Mouse (Mus musculus): Measurements from ENCODE around the gene Arhgef10l. TPM values are rescaled to one million over a fixed set of nuclear protein-coding genes. Genes with fewer than 3 reads are reported as not detected.

Gene Arhgef10l
- polyA plus RNA-seq, 1 experiment from 2014 or later = 13.8 TPM

DNA sequence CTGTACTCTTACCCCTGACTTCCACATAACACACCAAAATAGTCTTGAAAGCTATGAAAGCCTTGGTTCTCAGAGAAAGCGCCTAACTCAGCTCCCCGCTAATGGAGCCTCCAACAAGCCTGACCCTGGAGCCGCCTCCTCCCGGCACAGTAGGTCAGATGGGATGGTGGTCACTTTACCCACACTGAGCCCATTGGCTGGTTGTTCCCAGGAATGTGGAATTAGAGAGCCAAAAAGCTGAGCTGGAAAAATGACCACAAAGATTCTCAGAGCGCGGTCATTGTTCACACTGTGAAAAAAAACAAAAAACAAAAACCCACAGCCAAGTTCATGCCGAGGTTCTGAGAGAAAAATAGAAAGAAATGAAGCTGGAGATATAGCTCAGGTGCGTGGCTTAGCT, 9.3 kb downstream of the Arhgef10l start:
- H3K27ac ChIP-seq (ENCODE audit: low read depth, low read length) = no peak overlapping the region
- 69% methylated on average over 8 of the region's 8 CpGs for WGBS
- DNase-seq (ENCODE audit: low spot score) = no peak
- H3K27me3 ChIP-seq (ENCODE audit: control insufficient read depth, insufficient read depth, low read length) = no peaks in the 10 kb centered on the region
- H3K9ac ChIP-seq (ENCODE audit: low read depth, low read length) = no peak overlapping the region; the same call in 1 of the 2 replicates
- no peak for ATAC-seq (ENCODE audit: low FRiP score)
- H3K4me2 ChIP-seq (replicated peaks; ENCODE audit: low read depth, low read length) = no peak overlapping the region
- no peak overlapping the region for H3K4me3 ChIP-seq (ENCODE audit: low read depth, low read length)
- no peaks in the 10 kb centered on the region for H3K9me3 ChIP-seq (ENCODE audit: control insufficient read depth, low read length)
- H3K4me1 ChIP-seq (replicated peaks; ENCODE audit: control insufficient read depth, insufficient read depth, low read length) = peaks cover 15% of the 10 kb centered on the region
- no peaks in the 10 kb centered on the region for H3K36me3 ChIP-seq (ENCODE audit: control insufficient read depth, insufficient read depth, low read length)

DNA sequence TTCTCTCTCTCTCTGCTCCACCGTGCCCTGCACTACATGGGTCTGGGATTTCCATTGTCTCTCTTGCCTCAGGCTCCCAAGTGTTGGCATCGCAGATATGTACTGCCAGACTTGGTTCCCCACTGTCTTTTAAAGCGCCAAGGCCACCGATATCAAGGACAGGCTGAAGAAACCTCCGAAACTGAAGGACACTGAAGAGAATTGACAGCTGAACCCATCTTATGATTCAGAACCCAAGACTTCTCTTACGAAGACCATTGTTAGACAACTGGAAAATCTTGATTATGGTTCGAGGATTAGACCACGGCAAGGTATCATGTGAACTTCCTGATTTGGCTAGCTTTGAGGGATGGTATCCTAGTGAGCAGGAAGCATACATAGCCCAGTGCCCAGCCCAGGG, 11.0 kb downstream of the Arhgef10l start:
- Histone ChIP-seq H3K4me2 (replicated peaks; ENCODE audit: low read depth, low read length) (no peak overlapping the region), H3K4me3 (ENCODE audit: low read depth, low read length) (no peak overlapping the region), H3K27ac (ENCODE audit: low read depth, low read length) (no peak overlapping the region), H3K9ac (ENCODE audit: low read depth, low read length) (no peak overlapping the region), H3K36me3 (ENCODE audit: control insufficient read depth, insufficient read depth, low read length) (no peaks in the 10 kb centered on the region), H3K9me3 (ENCODE audit: control insufficient read depth, low read length) (no peaks in the 10 kb centered on the region), H3K27me3 (ENCODE audit: control insufficient read depth, insufficient read depth, low read length) (no peaks in the 10 kb centered on the region), H3K4me1 (replicated peaks; ENCODE audit: control insufficient read depth, insufficient read depth, low read length) (peaks cover 15% of the 10 kb centered on the region)
- 84% methylated on average over 8 of the region's 8 CpGs for WGBS
- DNase-seq (ENCODE audit: low spot score) (no peak), ATAC-seq (ENCODE audit: low FRiP score) (no peak)

DNA sequence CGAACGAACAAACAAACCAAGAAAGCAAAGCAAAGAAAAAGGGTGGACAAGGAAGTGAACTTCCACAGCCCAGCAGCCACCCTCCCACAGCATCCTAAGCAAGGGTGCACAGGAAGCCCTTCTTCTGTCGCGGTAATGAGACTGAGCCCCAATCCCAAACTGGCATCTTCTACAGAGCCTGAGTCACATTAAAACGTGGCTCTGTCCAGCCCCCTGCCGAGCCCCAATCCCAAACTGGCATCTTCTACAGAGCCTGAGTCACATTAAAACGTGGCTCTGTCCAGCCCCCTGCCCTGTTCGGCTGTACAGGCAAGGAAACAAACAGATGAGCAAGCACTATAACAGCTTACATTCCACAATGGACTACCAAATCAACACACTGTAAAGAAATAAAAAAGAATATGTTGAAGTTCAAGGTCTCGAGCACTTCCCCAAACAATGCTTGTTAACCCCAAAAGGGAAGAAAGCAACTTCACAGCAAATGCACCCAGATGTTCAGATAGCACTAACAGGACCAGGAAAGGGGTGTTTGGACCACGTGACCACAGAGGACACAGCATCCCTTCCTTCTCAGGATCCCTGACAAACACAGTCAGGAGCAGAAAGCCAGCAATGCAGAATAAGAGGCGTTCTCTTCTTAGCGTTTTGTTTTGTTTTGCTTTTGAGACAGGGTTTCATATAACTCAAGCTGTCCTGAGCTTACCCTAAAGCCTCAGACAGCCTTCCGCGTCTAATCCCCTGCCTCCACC, 11.8 kb downstream of the Arhgef10l start:
- Histone ChIP-seq H3K4me3 (ENCODE audit: low read depth, low read length) (no peak overlapping the region), H3K4me2 (replicated peaks; ENCODE audit: low read depth, low read length) (no peak overlapping the region), H3K36me3 (ENCODE audit: control insufficient read depth, insufficient read depth, low read length) (no peaks in the 10 kb centered on the region), H3K4me1 (replicated peaks; ENCODE audit: control insufficient read depth, insufficient read depth, low read length) (peaks cover 16% of the 10 kb centered on the region), H3K27ac (ENCODE audit: low read depth, low read length) (no peak overlapping the region), H3K9me3 (ENCODE audit: control insufficient read depth, low read length) (no peaks in the 10 kb centered on the region), H3K27me3 (ENCODE audit: control insufficient read depth, insufficient read depth, low read length) (no peaks in the 10 kb centered on the region), H3K9ac (ENCODE audit: low read depth, low read length) (no peak overlapping the region)
- no peak for DNase-seq (ENCODE audit: low spot score)
- no peak for ATAC-seq (ENCODE audit: low FRiP score)
- WGBS = 57% methylated on average over 14 of the region's 14 CpGs

DNA sequence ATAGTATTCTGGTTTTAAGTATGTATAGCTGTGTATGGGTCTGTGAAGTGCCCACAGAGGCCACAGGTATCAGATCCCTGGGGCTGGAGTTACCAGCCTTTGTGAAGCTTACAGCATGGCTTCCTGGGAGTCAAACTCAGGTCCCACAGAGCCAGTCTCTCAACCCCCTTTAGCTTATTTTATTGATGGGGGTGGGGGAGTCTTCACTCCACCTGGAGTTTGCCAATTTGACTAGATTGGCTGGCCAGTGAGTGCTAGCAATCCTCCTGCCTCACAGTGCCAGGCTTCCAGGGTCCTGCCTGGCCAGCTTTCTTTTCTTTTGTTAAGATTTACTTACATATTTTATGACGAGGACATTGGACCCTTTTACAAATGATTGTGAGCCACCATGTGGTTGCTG, 16.1 kb downstream of the Arhgef10l start:
- Histone ChIP-seq H3K4me3 (ENCODE audit: low read depth, low read length) (no peak overlapping the region), H3K27me3 (ENCODE audit: control insufficient read depth, insufficient read depth, low read length) (no peaks in the 10 kb centered on the region), H3K9me3 (ENCODE audit: control insufficient read depth, low read length) (no peaks in the 10 kb centered on the region), H3K4me2 (replicated peaks; ENCODE audit: low read depth, low read length) (no peak overlapping the region), H3K4me1 (replicated peaks; ENCODE audit: control insufficient read depth, insufficient read depth, low read length) (peaks cover 10% of the 10 kb centered on the region), H3K27ac (ENCODE audit: low read depth, low read length) (no peak overlapping the region), H3K36me3 (ENCODE audit: control insufficient read depth, insufficient read depth, low read length) (no peaks in the 10 kb centered on the region), H3K9ac (ENCODE audit: low read depth, low read length) (0 out of 2 replicates have a peak overlapping the region, but pooled peaks have one; percentile 98)
- DNase-seq (ENCODE audit: low spot score) (no peak), ATAC-seq (ENCODE audit: low FRiP score) (no peak)
- WGBS = 65% methylated on average over 1 of the region's 1 CpGs

DNA sequence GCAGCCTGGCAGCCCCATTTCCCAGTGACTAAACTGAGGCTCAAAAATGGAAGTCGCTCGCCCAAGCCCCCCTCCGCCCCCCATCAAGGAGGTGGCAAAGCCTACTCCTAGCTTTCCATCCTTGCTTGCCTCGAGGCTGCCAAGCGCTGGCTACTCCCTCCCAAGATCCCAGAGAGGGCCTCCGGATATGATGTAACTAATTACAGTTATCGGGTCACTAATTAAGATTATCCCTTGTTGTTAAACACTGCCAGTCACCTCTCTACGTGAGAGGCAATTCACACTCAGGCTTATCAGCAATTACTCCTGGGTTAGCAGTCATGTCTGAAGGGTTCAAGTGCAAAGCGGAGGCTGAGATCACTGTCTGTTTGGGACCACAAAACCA, 16.6 kb downstream of the Arhgef10l start:
- Histone ChIP-seq H3K4me1 (replicated peaks; ENCODE audit: control insufficient read depth, insufficient read depth, low read length) (peaks cover 10% of the 10 kb centered on the region), H3K9ac (ENCODE audit: low read depth, low read length) (peak overlapping the region; percentile 98), H3K4me2 (replicated peaks; ENCODE audit: low read depth, low read length) (peak overlapping the region; percentile 56), H3K9me3 (ENCODE audit: control insufficient read depth, low read length) (no peaks in the 10 kb centered on the region), H3K27ac (ENCODE audit: low read depth, low read length) (peak overlapping the region; percentile 93), H3K36me3 (ENCODE audit: control insufficient read depth, insufficient read depth, low read length) (no peaks in the 10 kb centered on the region), H3K4me3 (ENCODE audit: low read depth, low read length) (peak overlapping the region; percentile 70), H3K27me3 (ENCODE audit: control insufficient read depth, insufficient read depth, low read length) (no peaks in the 10 kb centered on the region)
- WGBS = 30% methylated on average over 9 of the region's 9 CpGs
- ATAC-seq (ENCODE audit: low FRiP score) (peak; percentile 3; the same call in 1 of the 2 replicates), DNase-seq (ENCODE audit: low spot score) (no peak)

DNA sequence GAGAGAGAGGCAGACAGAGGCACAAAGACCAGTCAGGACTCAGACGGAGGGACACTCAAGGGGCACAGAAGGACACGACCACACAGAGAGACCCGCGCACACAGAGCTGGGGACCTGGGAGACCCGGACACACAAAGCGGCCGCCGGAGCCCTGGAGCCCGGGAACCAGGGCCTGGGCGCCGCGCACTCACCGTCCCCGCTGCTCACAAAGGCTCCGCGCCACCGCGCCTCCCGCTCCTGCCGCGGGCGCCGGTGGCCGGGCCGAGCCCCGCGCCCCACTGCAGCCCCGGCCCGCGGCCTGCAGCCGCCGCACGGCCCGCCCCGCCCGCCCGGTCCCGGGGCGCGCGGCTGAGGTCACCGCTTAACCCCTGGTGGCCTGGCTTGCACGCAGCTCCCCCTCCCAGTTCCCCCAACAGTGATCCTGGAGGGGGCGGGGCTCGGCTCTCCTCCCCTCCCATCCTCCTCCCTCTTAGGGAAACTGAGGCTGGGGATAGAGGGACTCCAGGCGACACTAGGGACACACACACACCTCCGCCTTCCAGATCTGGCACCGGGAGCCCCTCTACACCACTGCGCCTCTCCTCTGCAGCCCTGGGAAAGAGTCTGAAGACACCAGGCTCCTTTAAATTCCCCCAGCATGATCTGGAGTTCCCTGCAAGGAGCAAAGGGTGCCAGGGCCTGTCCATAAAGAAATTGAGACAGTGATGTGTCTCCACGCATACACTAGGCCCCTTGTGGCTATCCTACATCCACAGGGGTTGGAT, 17.2 kb downstream of the Arhgef10l start:
- WGBS = under 1% methylated on average over 22 of the region's 50 CpGs
- peaks cover 10% of the 10 kb centered on the region for H3K4me1 ChIP-seq (replicated peaks; ENCODE audit: control insufficient read depth, insufficient read depth, low read length)

DNA sequence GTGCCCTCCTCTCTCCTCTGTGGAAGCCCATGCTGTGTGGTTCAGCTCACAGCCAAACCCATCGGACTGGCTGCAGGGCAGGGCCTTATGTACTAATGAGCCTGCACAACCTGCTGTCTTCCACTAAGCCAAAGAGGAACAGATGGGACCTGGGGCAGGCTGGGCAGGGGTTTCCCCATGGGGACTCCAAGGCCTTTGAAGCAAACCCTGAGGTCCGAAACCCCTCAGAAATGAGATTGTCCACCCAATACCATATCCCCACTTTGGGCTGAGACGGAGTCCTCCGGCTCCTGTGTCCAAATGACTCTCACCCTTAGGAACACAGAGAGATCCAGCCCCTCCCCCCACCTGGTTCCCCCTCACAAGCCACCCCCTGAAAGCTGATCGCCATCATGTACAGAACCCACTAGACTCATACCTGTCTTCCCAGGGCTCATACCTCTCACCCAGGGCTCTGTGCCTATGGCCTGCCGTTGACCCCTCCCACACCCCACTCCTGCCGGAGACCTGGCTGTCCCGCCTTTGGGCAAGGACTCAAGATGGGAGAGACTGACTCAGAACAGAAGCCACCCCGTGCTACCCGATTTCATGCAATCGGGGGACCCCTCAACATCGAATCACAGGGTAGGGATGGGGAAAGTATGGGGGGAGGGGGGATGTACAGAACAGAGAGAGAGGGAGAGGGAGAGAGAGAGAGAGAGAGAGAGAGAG, 17.9 kb downstream of the Arhgef10l start:
- Histone ChIP-seq H3K27ac (ENCODE audit: low read depth, low read length) (peak overlapping the region; percentile 93), H3K27me3 (ENCODE audit: control insufficient read depth, insufficient read depth, low read length) (no peaks in the 10 kb centered on the region), H3K4me3 (ENCODE audit: low read depth, low read length) (peak overlapping the region; percentile 70), H3K9ac (ENCODE audit: low read depth, low read length) (peak overlapping the region; percentile 98), H3K36me3 (ENCODE audit: control insufficient read depth, insufficient read depth, low read length) (no peaks in the 10 kb centered on the region), H3K4me1 (replicated peaks; ENCODE audit: control insufficient read depth, insufficient read depth, low read length) (peaks cover 10% of the 10 kb centered on the region), H3K4me2 (replicated peaks; ENCODE audit: low read depth, low read length) (peak overlapping the region; percentile 56), H3K9me3 (ENCODE audit: control insufficient read depth, low read length) (no peaks in the 10 kb centered on the region)
- ATAC-seq (ENCODE audit: low FRiP score) = peak; percentile 63
- WGBS = 5% methylated on average over 12 of the region's 12 CpGs
- peak; percentile 73 for DNase-seq (ENCODE audit: low spot score)

More for the DNA sequence above, 17.2 kb downstream of the Arhgef10l start:
- no peak for DNase-seq (ENCODE audit: low spot score)
- Histone ChIP-seq H3K4me2 (replicated peaks; ENCODE audit: low read depth, low read length) (peak overlapping the region; percentile 56), H3K9me3 (ENCODE audit: control insufficient read depth, low read length) (no peaks in the 10 kb centered on the region), H3K27ac (ENCODE audit: low read depth, low read length) (peak overlapping the region; percentile 93), H3K36me3 (ENCODE audit: control insufficient read depth, insufficient read depth, low read length) (no peaks in the 10 kb centered on the region), H3K4me3 (ENCODE audit: low read depth, low read length) (peak overlapping the region; percentile 70), H3K9ac (ENCODE audit: low read depth, low read length) (peak overlapping the region; percentile 98), H3K27me3 (ENCODE audit: control insufficient read depth, insufficient read depth, low read length) (no peaks in the 10 kb centered on the region)
- ATAC-seq (ENCODE audit: low FRiP score) = peak; percentile 80

DNA sequence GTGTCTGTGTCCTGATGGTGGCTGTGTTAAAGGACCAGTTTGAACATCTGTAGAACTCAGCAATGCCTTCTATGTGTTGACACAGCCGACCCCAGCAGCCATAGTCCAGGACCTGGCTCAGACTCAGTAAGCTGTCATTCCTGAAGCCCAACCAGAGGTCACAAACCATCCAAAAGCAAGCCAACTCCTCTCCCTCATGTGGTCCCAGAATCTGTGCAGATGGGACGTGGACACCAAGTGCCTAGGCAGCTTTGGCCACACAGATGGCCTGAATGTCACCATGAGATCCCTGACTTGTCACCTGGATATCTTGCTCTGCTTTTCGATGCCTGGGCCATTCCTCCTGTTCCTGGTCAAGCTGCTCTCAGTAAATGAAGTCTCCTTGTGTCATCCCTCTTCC, 20.2 kb downstream of the Arhgef10l start:
- no peak overlapping the region for H3K27ac ChIP-seq (ENCODE audit: low read depth, low read length)
- ATAC-seq (ENCODE audit: low FRiP score) = no peak
- no peak overlapping the region for H3K4me2 ChIP-seq (replicated peaks; ENCODE audit: low read depth, low read length)
- no peaks in the 10 kb centered on the region for H3K36me3 ChIP-seq (ENCODE audit: control insufficient read depth, insufficient read depth, low read length)
- H3K4me1 ChIP-seq (replicated peaks; ENCODE audit: control insufficient read depth, insufficient read depth, low read length) = peaks cover 10% of the 10 kb centered on the region
- H3K9me3 ChIP-seq (ENCODE audit: control insufficient read depth, low read length) = no peaks in the 10 kb centered on the region
- H3K27me3 ChIP-seq (ENCODE audit: control insufficient read depth, insufficient read depth, low read length) = no peaks in the 10 kb centered on the region
- no peak for DNase-seq (ENCODE audit: low spot score)
- 77% methylated on average over 3 of the region's 3 CpGs for WGBS
- H3K9ac ChIP-seq (ENCODE audit: low read depth, low read length) = no peak overlapping the region
- H3K4me3 ChIP-seq (ENCODE audit: low read depth, low read length) = no peak overlapping the region

All from hindbrain, embryonic 11.5 days (tissue).